Mouse (Mus musculus) liver, postnatal 0 days (tissue): ENCODE data around the gene Gper1. TPM values are rescaled to one million over a fixed set of nuclear protein-coding genes. Genes with fewer than 3 reads are reported as not detected.

Experiments
- ATAC-seq: fragments of 200-750 bp; cut with Nextera tagmentation; 2 replicates; pipeline ENCODE4 v1.8.0; 2017; ENCODE audit warnings: mild to moderate bottlenecking, moderate library complexity
- DNase-seq: peaks from one replicate; pipeline ENCODE4 v3.0.0-alpha.2; 2016
- H3K27ac ChIP-seq: fragments of 300-500 bp; sonication (generic); 2 replicates; pipeline ENCODE4 v1.5.1; 2014; ENCODE audit warnings: antibody characterized with exemption, moderate library complexity, mild to moderate bottlenecking, low read depth
- H3K27me3 ChIP-seq: fragments of 300-500 bp; sonication (generic); 2 replicates; pipeline ENCODE4 v1.6.1; 2014; ENCODE audit warnings: low read length, control low read depth, mixed read lengths; ENCODE audit not compliant: insufficient read depth
- H3K36me3 ChIP-seq: fragments of 300-500 bp; sonication (generic); replicated peaks from 2 replicates; pipeline ENCODE4 v1.6.1; 2014; ENCODE audit warnings: mild to moderate bottlenecking, control low read depth, low read length, moderate library complexity, mixed read lengths; ENCODE audit not compliant: insufficient read depth
- H3K4me1 ChIP-seq: fragments of 300-500 bp; sonication (generic); 2 replicates; pipeline ENCODE4 v1.6.1; 2014; ENCODE audit warnings: antibody characterized with exemption, mild to moderate bottlenecking, control low read depth; ENCODE audit not compliant: insufficient read depth
- H3K4me2 ChIP-seq: fragments of 300-500 bp; sonication (generic); 2 replicates; pipeline ENCODE4 v1.6.1; 2014; ENCODE audit warnings: low read depth, mild to moderate bottlenecking, low read length, moderate library complexity, mixed read lengths
- H3K4me3 ChIP-seq: fragments of 300-500 bp; sonication (generic); 2 replicates; pipeline ENCODE4 v1.5.1; 2014; ENCODE audit warnings: low read depth, low read length
- H3K9ac ChIP-seq: fragments of 300-500 bp; sonication (generic); replicated peaks from 2 replicates; pipeline ENCODE4 v1.6.1; 2014; ENCODE audit warnings: mild to moderate bottlenecking, moderate library complexity
- H3K9me3 ChIP-seq: fragments of 300-500 bp; sonication (generic); 2 replicates; pipeline ENCODE4 v1.6.1; 2016; ENCODE audit warnings: mild to moderate bottlenecking, control low read depth, low read length, mixed read lengths
- CTCF ChIP-seq: sonication (generic); IDR thresholded peaks from 2 replicates; pipeline ENCODE4 v1.5.1; 2016; ENCODE audit warnings: antibody characterized with exemption, low read depth
- EP300 ChIP-seq: IDR thresholded peaks from 2 replicates; pipeline ENCODE4 v1.6.1; 2016; ENCODE audit warnings: antibody characterized with exemption, low read depth, mild to moderate bottlenecking
- WGBS: fragments of 180-500 bp; shearing (Covaris S2); extraction: QIAGEN DNeasy Blood & Tissue Kit; methylation state at CpG from one replicate; pipeline ENCODE4 v1.1.7; 2014; ENCODE audit not compliant: insufficient replicate concordance; 5-methylcytosine and 5-hydroxymethylcytosine counted together
- polyA plus RNA-seq: library from polyadenylated mRNA; unstranded; fragments of >200 nt; fragmentation: Nextera tagmentation; extraction: Ambion mirVana; gene quantifications from 2 replicates; pipeline ENCODE4 v1.2.1, GENCODE M21; 2015

Gene Gper1
- polyA plus RNA-seq, 1 experiment from 2014 or later: 0.09 TPM

GRCm38 (mm10) chr5:139455166-139455565, 32.2 kb downstream of the Gper1 start:
- Histone ChIP-seq H3K9ac (no peak overlapping the region), H3K4me1 (peaks cover 15% of the 10 kb centered on the region), H3K9me3 (no peaks in the 10 kb centered on the region), H3K36me3 (no peaks in the 10 kb centered on the region), H3K27me3 (no peaks in the 10 kb centered on the region), H3K4me3 (no peak overlapping the region), H3K4me2 (no peak overlapping the region), H3K27ac (no peak overlapping the region)
- 83% methylated on average over 12 of the region's 12 CpGs for WGBS
- no peak for DNase-seq
- TF ChIP-seq EP300 (no peak), CTCF (no peak)
- ATAC-seq: no peak

GRCm38 (mm10) chr5:139457241-139457640, 34.3 kb downstream of the Gper1 start:
- no peaks in the 10 kb centered on the region for H3K27me3 ChIP-seq
- WGBS: 62% methylated on average over 8 of the region's 8 CpGs
- no peak overlapping the region for H3K4me2 ChIP-seq
- TF ChIP-seq EP300: no peak
- TF ChIP-seq CTCF: no peak
- H3K4me1 ChIP-seq: peaks cover 19% of the 10 kb centered on the region
- H3K4me3 ChIP-seq: no peak overlapping the region
- H3K27ac ChIP-seq: 0 out of 2 replicates have a peak overlapping the region, but pooled peaks have one; percentile 2
- H3K9ac ChIP-seq: no peak overlapping the region
- no peak for DNase-seq
- no peaks in the 10 kb centered on the region for H3K36me3 ChIP-seq
- no peaks in the 10 kb centered on the region for H3K9me3 ChIP-seq
- ATAC-seq: no peak

- Histone ChIP-seq H3K4me1 (peaks cover 19% of the 10 kb centered on the region), H3K27ac (no peak overlapping the region), H3K4me2 (peak overlapping the region; percentile 93), H3K27me3 (no peaks in the 10 kb centered on the region), H3K36me3 (no peaks in the 10 kb centered on the region), H3K9ac (peak overlapping the region; percentile 69), H3K4me3 (peak overlapping the region; percentile 65), H3K9me3 (no peaks in the 10 kb centered on the region)
- ATAC-seq: peak; percentile 5; the same call in 1 of the 2 replicates
- no peak for DNase-seq
- no peak for TF ChIP-seq CTCF
- no peak for TF ChIP-seq EP300
- 3% methylated on average over 10 of the region's 10 CpGs for WGBS
Observed at GRCm38 (mm10) chr5:139459938-139460337, 37.0 kb downstream of the Gper1 start.

GRCm38 (mm10) chr5:139460384-139461067, 37.6 kb downstream of the Gper1 start, which contains the start of gene 3110082I17Rik:
TSS of gene 3110082I17Rik (minus strand) at chr5:139460527.
- no peaks in the 10 kb centered on the region for H3K36me3 ChIP-seq
- peak; percentile 97 for DNase-seq
- H3K4me2 ChIP-seq: peak within 1 kb of the TSS; percentile 93
- H3K9me3 ChIP-seq: no peaks in the 10 kb centered on the region
- H3K4me1 ChIP-seq: peaks cover 19% of the 10 kb centered on the region
- no peaks in the 10 kb centered on the region for H3K27me3 ChIP-seq
- WGBS: 4% methylated on average over 40 of the region's 42 CpGs
- H3K4me3 ChIP-seq: peak within 1 kb of the TSS; percentile 65
- peak within 1 kb of the TSS; percentile 69 for H3K9ac ChIP-seq
- peak; percentile 99 for ATAC-seq
- no peak within 1 kb of the TSS for H3K27ac ChIP-seq
- TF ChIP-seq CTCF (no peak), EP300 (no peak)

GRCm38 (mm10) chr5:139464874-139465273, 41.9 kb downstream of the Gper1 start:
- no peak for ATAC-seq
- H3K36me3 ChIP-seq: no peaks in the 10 kb centered on the region
- H3K4me2 ChIP-seq: no peak overlapping the region
- DNase-seq: no peak
- 0 out of 2 replicates have a peak overlapping the region, but pooled peaks have one; percentile 13 for H3K27ac ChIP-seq
- H3K9me3 ChIP-seq: no peaks in the 10 kb centered on the region
- H3K9ac ChIP-seq: no peak overlapping the region
- WGBS: 54% methylated on average over 4 of the region's 4 CpGs
- H3K27me3 ChIP-seq: no peaks in the 10 kb centered on the region
- peaks cover 7% of the 10 kb centered on the region for H3K4me1 ChIP-seq
- no peak overlapping the region for H3K4me3 ChIP-seq
- TF ChIP-seq CTCF: no peak
- no peak for TF ChIP-seq EP300

- ATAC-seq (no peak), DNase-seq (no peak)
- peaks cover 3% of the 10 kb centered on the region for H3K36me3 ChIP-seq
- H3K9me3 ChIP-seq: no peaks in the 10 kb centered on the region
- H3K4me1 ChIP-seq: no peaks in the 10 kb centered on the region
- WGBS: 71% methylated on average over 2 of the region's 2 CpGs
- H3K4me3 ChIP-seq: no peak overlapping the region
- no peak overlapping the region for H3K27ac ChIP-seq
- H3K9ac ChIP-seq: no peak overlapping the region
- H3K4me2 ChIP-seq: no peak overlapping the region
- no peaks in the 10 kb centered on the region for H3K27me3 ChIP-seq
- TF ChIP-seq CTCF (no peak), EP300 (no peak)
Observed at GRCm38 (mm10) chr5:139466373-139466772, 43.4 kb downstream of the Gper1 start.
